Mouse (Mus musculus) kidney, adult 2 months (tissue): ENCODE measurements at regions not wholly inside any gene's neighbourhood (a gene's known extent, or its start where the extent isn't known, plus 50 kb on each side); places are given as distances from the start of the nearest gene placed in this dataset.

Source experiments
- DNase-seq: peaks from one replicate; pipeline ENCODE4 v3.0.0; 2021
- H3K27ac ChIP-seq: fragments of 200-500 bp; 2 replicates; pipeline ENCODE4 v1.5.1; 2012; ENCODE audit warnings: low read depth, low read length, control low read depth, inconsistent platforms; ENCODE audit not compliant: insufficient read depth
- H3K27me3 ChIP-seq: fragments of 200-500 bp; replicated peaks from 2 replicates; pipeline ENCODE4 v1.6.1; 2012; ENCODE audit warnings: mild to moderate bottlenecking, moderate library complexity, low read length, inconsistent platforms; ENCODE audit not compliant: control insufficient read depth, insufficient read depth
- H3K36me3 ChIP-seq: fragments of 200-500 bp; 2 replicates; pipeline ENCODE4 v1.6.1; 2012; ENCODE audit warnings: mild to moderate bottlenecking, moderate library complexity, low read length, inconsistent platforms; ENCODE audit not compliant: control insufficient read depth, insufficient read depth
- H3K4me1 ChIP-seq: fragments of 200-500 bp; 2 replicates; pipeline ENCODE4 v1.6.1; 2011; ENCODE audit warnings: low read length; ENCODE audit not compliant: control insufficient read depth, insufficient read depth
- H3K4me3 ChIP-seq: fragments of 200-500 bp; 2 replicates; pipeline ENCODE4 v1.5.1; 2011; ENCODE audit warnings: mild to moderate bottlenecking, low read depth, low read length, control low read depth; ENCODE audit not compliant: insufficient read depth
- CTCF ChIP-seq: fragments of 200-500 bp; conservative IDR thresholded peaks from 2 replicates; pipeline ENCODE4 v1.5.1; 2011; ENCODE audit warnings: low read depth, mild to moderate bottlenecking, control low read depth, low read length, moderate library complexity, mixed read lengths; ENCODE audit not compliant: insufficient read depth, insufficient read length
- POLR2A ChIP-seq: fragments of 200-500 bp; IDR thresholded peaks from one replicate; pipeline ENCODE4 v1.6.1; 2011; ENCODE audit warnings: low read depth, low read length, control low read depth
- whole genome bisulfite sequencing: fragments of 180-500 bp; shearing (Covaris S2); methylation state at CpG from one replicate; pipeline ENCODE4 v1.1.7; 2018; 5-methylcytosine and 5-hydroxymethylcytosine counted together

DNA sequence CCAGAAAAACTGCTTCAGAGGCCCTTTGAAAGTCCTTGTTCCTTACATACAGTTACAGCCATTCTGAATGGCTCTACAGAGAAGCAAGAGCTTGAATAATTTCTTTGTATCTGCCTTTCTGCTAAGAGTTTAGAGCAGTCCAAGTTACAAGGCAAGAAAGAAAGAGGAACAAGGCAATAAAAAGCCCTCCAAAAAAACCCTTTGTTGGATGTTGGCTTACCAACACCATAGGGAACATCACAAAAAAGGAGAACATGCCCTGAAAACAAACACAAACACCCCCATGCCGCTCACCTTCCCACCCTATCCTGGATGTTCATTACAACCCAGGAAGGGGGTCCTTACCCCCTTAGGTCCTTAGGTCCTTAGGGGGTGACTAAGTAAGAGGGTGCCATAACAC lies 359.2 kb upstream of the Gcfc2 start:
- TF ChIP-seq CTCF (no peak), POLR2A (no peak)
- Histone ChIP-seq H3K27me3 (no peaks in the 10 kb centered on the region), H3K4me1 (no peaks in the 10 kb centered on the region), H3K4me3 (no peak overlapping the region), H3K27ac (no peak overlapping the region), H3K36me3 (no peaks in the 10 kb centered on the region)
- WGBS, result 79% methylated on average over 1 of the region's 1 CpGs
- no peak for DNase-seq

DNA sequence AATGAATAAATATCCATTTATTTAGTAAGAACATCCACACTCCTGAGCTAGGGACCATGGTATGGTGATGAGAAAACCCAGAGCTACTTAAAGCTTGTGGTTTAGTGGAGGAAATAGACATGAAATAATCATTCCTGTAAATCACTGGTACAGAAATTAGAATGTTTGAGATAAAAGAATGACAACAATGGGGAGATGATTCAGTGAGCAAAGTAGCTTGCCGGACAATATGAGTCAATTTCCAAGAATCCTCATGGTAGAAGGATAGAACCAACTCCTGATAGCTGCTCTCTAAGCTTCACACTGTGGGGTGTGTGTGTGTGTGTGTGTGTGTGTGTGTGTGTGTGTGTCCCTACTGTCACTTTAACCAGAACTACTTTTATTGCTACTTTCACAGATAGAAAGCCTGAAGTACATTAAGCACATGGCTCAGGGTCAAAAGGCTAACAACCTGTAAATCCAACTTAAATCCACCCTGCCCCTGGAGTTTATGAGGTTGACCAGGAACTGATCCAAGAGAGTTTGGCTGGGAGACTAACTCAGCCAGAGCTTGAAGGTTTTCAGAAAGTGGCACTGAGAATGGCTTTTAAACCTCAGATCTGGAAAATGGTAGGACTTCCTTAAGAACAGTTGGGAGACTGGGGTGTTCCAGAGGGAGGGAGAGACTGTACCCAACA lies 336.9 kb upstream of the Gcfc2 start:
- Histone ChIP-seq H3K36me3 (no peaks in the 10 kb centered on the region), H3K4me3 (no peak overlapping the region), H3K27me3 (no peaks in the 10 kb centered on the region), H3K27ac (no peak overlapping the region), H3K4me1 (no peaks in the 10 kb centered on the region)
- TF ChIP-seq CTCF, result no peak
- no peak for DNase-seq
- WGBS, result 83% methylated on average over 1 of the region's 1 CpGs

DNA sequence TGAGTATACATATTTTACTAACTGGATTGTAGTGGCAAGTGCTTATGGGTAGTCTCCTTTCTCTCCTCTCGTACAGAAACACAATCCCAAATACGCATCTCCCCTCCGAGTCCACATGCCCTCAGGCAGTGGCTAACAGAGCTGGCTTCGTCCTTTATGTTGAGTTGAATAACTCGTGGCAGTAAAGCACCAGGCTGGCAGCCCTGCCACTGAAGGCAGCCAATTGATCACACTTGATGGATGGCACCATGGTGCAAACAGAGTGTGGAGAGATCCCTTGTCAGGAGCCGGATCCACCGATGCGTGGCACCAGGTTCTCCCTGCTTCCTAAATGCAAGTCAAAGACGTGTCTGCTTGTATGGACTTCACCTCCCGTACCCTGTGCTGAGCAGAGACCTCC lies 333.7 kb upstream of the Gcfc2 start:
- TF ChIP-seq CTCF, result no peak
- TF ChIP-seq POLR2A, result no peak
- no peaks in the 10 kb centered on the region for H3K4me1 ChIP-seq
- H3K4me3 ChIP-seq, result no peak overlapping the region
- H3K27me3 ChIP-seq, result no peaks in the 10 kb centered on the region; the same call in 1 of the 2 replicates
- no peaks in the 10 kb centered on the region for H3K36me3 ChIP-seq
- H3K27ac ChIP-seq, result no peak overlapping the region
- WGBS, result 60% methylated on average over 10 of the region's 10 CpGs
- no peak for DNase-seq

DNA sequence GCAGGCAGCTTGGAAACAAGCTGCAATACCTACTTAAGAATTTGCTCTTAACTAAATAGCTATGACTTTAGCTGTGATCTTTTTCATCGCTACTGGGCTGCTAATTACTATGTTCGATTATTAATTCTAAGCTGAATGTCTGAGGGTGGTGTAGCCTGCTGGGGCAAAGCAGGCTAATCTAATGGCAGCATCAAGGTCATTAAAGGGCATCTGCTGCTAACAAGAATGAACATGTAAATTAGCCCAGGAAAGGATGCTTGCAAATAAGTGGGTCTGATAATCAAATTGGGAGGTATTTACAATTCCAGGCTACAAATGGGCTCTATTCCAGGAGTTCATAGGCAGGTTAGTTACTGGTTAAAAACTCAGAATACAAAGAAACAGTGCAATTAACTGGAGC lies 327.5 kb upstream of the Gcfc2 start:
- Histone ChIP-seq H3K27me3 (no peaks in the 10 kb centered on the region; the same call in 1 of the 2 replicates), H3K27ac (no peak overlapping the region), H3K4me3 (no peak overlapping the region), H3K36me3 (no peaks in the 10 kb centered on the region), H3K4me1 (no peaks in the 10 kb centered on the region)
- TF ChIP-seq CTCF (no peak), POLR2A (no peak)
- WGBS, result 68% methylated on average over 2 of the region's 2 CpGs
- no peak for DNase-seq

DNA sequence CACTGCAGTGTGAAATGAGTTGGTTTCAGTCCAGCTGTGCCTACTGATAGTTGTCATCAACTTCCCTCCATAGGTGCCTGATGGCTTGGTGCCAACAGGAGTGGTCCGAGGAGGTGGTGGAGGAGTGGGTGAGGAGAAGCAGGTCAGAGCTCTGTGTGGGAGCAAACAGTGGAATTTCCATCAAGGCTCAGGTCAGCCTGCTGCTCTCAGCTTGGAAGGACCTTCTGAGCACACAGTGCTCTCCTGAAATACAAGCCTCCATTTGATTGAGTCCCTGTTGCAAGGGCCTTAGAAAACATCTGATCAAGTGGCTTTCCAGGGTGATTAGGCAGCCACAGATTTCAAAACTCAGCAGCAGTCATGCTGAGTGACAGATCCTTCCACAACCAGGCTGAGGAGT lies 314.8 kb upstream of the Gcfc2 start:
- no peak for TF ChIP-seq CTCF
- TF ChIP-seq POLR2A, result no peak
- no peak for DNase-seq
- 27% methylated on average over 1 of the region's 1 CpGs for WGBS
- no peaks in the 10 kb centered on the region for H3K27me3 ChIP-seq
- H3K4me1 ChIP-seq, result peaks cover 3% of the 10 kb centered on the region; the same call in 1 of the 2 replicates
- H3K4me3 ChIP-seq, result no peak overlapping the region
- no peak overlapping the region for H3K27ac ChIP-seq
- no peaks in the 10 kb centered on the region for H3K36me3 ChIP-seq

DNA sequence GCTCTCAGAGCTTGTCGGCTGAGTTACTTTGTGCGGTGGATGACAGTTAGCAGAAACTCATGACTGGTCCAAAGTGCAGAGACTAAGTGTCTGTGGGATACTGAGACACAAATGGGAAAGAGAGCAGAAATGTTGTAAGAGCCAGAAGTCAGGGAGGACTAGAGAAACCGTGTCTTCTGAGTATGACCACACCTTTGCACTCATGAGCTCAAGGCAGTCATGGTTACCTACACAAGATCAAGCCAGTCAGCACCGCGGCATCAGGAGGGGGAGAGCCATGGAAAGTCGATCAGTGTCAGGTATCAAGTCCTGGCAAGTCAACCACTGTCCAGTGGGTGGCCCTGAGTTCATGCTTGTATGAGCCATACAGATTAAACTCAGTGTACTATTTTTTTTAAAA lies 311.5 kb upstream of the Gcfc2 start:
- TF ChIP-seq POLR2A (no peak), CTCF (no peak)
- H3K36me3 ChIP-seq, result no peaks in the 10 kb centered on the region
- DNase-seq, result peak; percentile 17

DNA sequence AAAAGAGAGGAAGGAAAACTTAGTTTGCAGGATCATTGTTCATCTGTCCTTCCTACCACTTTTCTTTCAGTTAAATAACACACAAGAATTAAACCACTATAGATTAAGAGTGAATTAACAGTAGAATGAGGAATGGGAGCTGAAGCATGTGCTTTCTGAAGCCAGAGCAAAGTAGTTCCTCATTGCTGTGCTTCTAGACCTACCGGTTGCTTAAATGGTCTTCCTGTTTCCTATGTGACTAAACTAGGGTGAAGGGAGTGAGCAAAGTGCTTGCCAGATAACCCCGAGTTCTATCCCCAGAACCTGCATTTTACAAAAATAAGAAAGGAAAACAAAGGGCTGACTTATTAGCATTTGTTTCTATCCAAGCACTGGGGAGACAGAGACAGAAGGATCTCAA lies 305.5 kb upstream of the Gcfc2 start:
- no peak for TF ChIP-seq POLR2A
- no peak for TF ChIP-seq CTCF
- WGBS, result 72% methylated on average over 2 of the region's 2 CpGs

More for the DNA sequence above, 311.5 kb upstream of the Gcfc2 start:
- H3K27me3 ChIP-seq, result no peaks in the 10 kb centered on the region
- H3K27ac ChIP-seq, result no peak overlapping the region
- 58% methylated on average over 6 of the region's 6 CpGs for WGBS
- peaks cover 3% of the 10 kb centered on the region; the same call in 1 of the 2 replicates for H3K4me1 ChIP-seq
- H3K4me3 ChIP-seq, result no peak overlapping the region

DNA sequence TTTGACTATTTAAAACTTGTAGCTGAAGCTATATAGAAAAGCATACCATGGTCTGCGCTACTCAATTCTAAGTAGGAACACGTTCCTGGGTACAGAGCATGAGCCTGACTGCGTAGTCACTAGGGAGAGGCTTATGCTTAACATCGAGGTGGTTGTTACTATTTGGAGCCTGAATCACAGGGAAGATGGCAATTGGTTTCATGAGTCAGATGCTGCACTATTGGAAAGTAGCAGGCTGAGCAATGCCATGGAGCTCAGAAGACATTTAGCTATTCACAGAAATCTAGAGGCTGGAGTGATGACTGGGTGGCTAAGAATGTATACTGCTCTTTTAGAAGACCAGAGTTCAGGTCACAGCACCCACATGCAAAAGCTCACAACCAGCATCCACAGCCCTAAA lies 302.4 kb upstream of the Gcfc2 start:
- no peaks in the 10 kb centered on the region for H3K36me3 ChIP-seq
- H3K4me3 ChIP-seq, result no peak overlapping the region
- TF ChIP-seq CTCF (no peak), POLR2A (no peak)
- no peaks in the 10 kb centered on the region for H3K4me1 ChIP-seq
- DNase-seq, result no peak
- no peak overlapping the region for H3K27ac ChIP-seq
- WGBS, result 90% methylated on average over 4 of the region's 4 CpGs
- H3K27me3 ChIP-seq, result no peaks in the 10 kb centered on the region

More for the DNA sequence above, 305.5 kb upstream of the Gcfc2 start:
- H3K4me3 ChIP-seq, result no peak overlapping the region
- no peaks in the 10 kb centered on the region for H3K36me3 ChIP-seq
- no peaks in the 10 kb centered on the region for H3K27me3 ChIP-seq
- no peak overlapping the region for H3K27ac ChIP-seq
- no peak for DNase-seq
- no peaks in the 10 kb centered on the region for H3K4me1 ChIP-seq
